ENCODE assay signal across 8 mouse cellular contexts in the genomic region with DNA sequence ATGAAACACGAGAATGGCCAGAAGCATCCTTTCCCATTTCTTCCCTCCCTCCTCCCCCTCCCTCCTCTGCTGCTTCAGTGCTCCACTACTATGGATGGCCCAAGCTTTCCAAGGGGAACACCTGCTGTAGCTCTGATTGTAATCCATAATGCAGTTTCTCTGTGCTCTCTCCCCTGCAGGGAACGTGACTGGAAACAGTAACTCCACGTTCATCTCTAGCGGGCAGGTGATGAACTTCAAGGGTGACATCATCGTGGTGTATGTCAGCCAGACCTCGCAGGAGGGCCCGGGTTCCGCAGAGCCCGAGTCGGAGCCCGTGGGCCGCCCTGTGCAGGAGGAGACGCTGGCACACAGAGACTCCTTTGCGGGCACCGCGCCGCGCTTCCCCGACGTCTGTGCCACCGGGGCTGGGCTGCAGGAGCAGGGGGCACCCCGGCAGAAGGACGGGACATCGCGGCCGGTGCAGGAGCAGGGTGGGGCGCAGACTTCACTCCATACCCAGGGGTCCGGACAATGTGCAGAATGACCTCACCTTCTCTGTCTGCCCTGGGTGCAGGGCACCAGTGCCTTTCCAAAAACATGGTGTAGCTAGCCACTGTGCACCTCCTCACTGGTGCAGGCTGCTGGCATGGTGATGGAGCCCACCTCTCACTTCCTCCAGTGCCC.
DNase-seq lines count a peak whose midpoint lies in the region; ATAC-seq lines count a peak whose summit lies in the region.

No protein-coding gene starts in this region.

- H3K27ac ChIP-seq in hindbrain, embryonic 11.5 days (ENCODE audit: low read depth, low read length): no peak overlapping the region
- peak overlapping the region; percentile 39 for H3K27ac ChIP-seq in midbrain, embryonic 16.5 days (ENCODE audit: low read length)

- H3K4me3 ChIP-seq in hindbrain, embryonic 11.5 days (ENCODE audit: low read depth, low read length): peak overlapping the region; percentile 28
- H3K4me3 ChIP-seq in midbrain, embryonic 16.5 days (ENCODE audit: low read depth, low read length): peak overlapping the region; percentile 43

- H3K36me3 ChIP-seq in hindbrain, embryonic 11.5 days (ENCODE audit: control insufficient read depth, insufficient read depth, low read length): no peaks in the 10 kb centered on the region
- no peaks in the 10 kb centered on the region for H3K36me3 ChIP-seq in midbrain, embryonic 16.5 days (ENCODE audit: control insufficient read depth, insufficient read depth, low read length)

- peak; percentile 14 for DNase-seq in adrenal gland, postnatal 25 days
- DNase-seq in adrenal gland, adult 18-20 months (ENCODE audit: low spot score in 2 of 2): no peak
- peak; percentile 16 for DNase-seq in right cerebral cortex, adult 18-20 months
- DNase-seq in right cerebral cortex, postnatal 36 days (ENCODE audit: low spot score in 2 of 2): no peak
- DNase-seq in hindbrain, embryonic 11.5 days (ENCODE audit: low spot score): peak; percentile 44
- no peak for DNase-seq in spleen, adult 18-20 months

- H3K4me2 ChIP-seq in hindbrain, embryonic 11.5 days (replicated peaks; ENCODE audit: low read depth, low read length): peak overlapping the region; percentile 41
- peak overlapping the region; percentile 75 for H3K4me2 ChIP-seq in midbrain, embryonic 16.5 days (ENCODE audit: low read length)

- H3K9me3 ChIP-seq in hindbrain, embryonic 11.5 days (ENCODE audit: control insufficient read depth, low read length): no peaks in the 10 kb centered on the region
- no peaks in the 10 kb centered on the region for H3K9me3 ChIP-seq in midbrain, embryonic 16.5 days (replicated peaks; ENCODE audit: control insufficient read depth, low read length, poor library complexity, severe bottlenecking)

- peak; percentile 79 for ATAC-seq in hindbrain, embryonic 11.5 days (ENCODE audit: low FRiP score)
- peak; percentile 84 for ATAC-seq in midbrain, embryonic 16.5 days
- no peak for ATAC-seq in activated CD4-positive, CD25-positive, alpha-beta regulatory T cell, adult 4 months

- peaks cover 3% of the 10 kb centered on the region; the same call in 1 of the 2 replicates for H3K4me1 ChIP-seq in hindbrain, embryonic 11.5 days (replicated peaks; ENCODE audit: control insufficient read depth, insufficient read depth, low read length)
- H3K4me1 ChIP-seq in midbrain, embryonic 16.5 days (ENCODE audit: control insufficient read depth, insufficient read depth, low read length): peaks cover 17% of the 10 kb centered on the region

- 8% methylated on average over 28 of the region's 28 CpGs for WGBS in hindbrain, embryonic 11.5 days
- 4% methylated on average over 28 of the region's 28 CpGs for WGBS in midbrain, embryonic 16.5 days

- no peak overlapping the region for H3K9ac ChIP-seq in hindbrain, embryonic 11.5 days (ENCODE audit: low read depth, low read length)
- peak overlapping the region; percentile 66 for H3K9ac ChIP-seq in midbrain, embryonic 16.5 days (ENCODE audit: low read depth, low read length)

- peaks cover 9% of the 10 kb centered on the region; the same call in 1 of the 2 replicates for H3K27me3 ChIP-seq in hindbrain, embryonic 11.5 days (ENCODE audit: control insufficient read depth, insufficient read depth, low read length)
- H3K27me3 ChIP-seq in midbrain, embryonic 16.5 days (ENCODE audit: control insufficient read depth, insufficient read depth, low read depth, low read length): no peaks in the 10 kb centered on the region

Comparison
In these comparisons a context has a peak if more than half of its experiments do, and no peak if none do; other contexts are left out.
1. DNase-seq: peak in adrenal gland, postnatal 25 days (single experiment), right cerebral cortex, adult 18-20 months (single experiment) and hindbrain, embryonic 11.5 days (single experiment); none in adrenal gland, adult 18-20 months (0 of 2), right cerebral cortex, postnatal 36 days (0 of 2) and spleen, adult 18-20 months (0 of 2).